Mouse (Mus musculus): ENCODE data around the gene Nlrp6. TPM values are rescaled to one million over a fixed set of nuclear protein-coding genes. Genes with fewer than 3 reads are reported as not detected.
A peak's percentile ranks its signal among the peaks of the same experiment; 100 is the strongest.

Nlrp6 gene
- total and polyA plus RNA-seq, 2 experiments from 2014 or later = 0.08 TPM; not detected in 1

DNA sequence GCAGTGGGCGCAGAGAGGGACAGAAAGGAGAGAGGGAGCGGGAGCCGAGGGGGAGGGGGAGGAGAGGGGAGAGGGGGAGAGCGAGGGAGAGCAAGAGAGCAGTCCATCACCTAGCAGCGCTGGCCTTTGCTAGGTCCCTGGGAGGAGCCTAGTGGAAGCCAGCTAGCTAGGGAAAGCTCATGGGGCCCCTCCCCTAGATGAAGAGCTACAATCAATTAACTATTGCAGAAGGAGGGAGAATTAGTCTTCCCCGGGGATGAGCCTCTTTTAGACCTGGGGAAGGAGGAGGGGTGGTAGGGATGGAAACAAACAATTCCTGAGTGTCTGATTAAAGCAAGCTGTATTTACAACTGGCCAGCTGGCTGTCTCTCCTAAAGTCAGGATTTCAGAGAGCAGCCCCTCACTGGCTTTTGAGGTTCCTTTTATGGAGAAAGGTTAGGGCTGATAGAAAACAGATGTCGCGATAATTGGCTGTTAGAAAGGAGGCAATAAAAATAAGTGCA is 19.0 kb downstream of the Nlrp6 start:
- Histone ChIP-seq H3K9me3 (replicated peaks; ENCODE audit: control insufficient read depth, low read length) (no peaks in the 10 kb centered on the region), H3K4me2 (ENCODE audit: low read depth, low read length) (no peak overlapping the region), H3K9ac (replicated peaks; ENCODE audit: low read depth, low read length) (no peak overlapping the region), H3K36me3 (replicated peaks; ENCODE audit: control insufficient read depth, insufficient read depth, low read length) (no peaks in the 10 kb centered on the region), H3K4me3 (ENCODE audit: low read depth, low read length) (no peak overlapping the region), H3K27ac (ENCODE audit: low read depth) (no peak overlapping the region), H3K4me1 (ENCODE audit: control insufficient read depth, insufficient read depth) (peaks cover 7% of the 10 kb centered on the region; the same call in 1 of the 2 replicates), H3K27me3 (ENCODE audit: control insufficient read depth, insufficient read depth, low read length) (no peaks in the 10 kb centered on the region)
- DNase-seq (ENCODE audit: low spot score) = no peak
- TF ChIP-seq EP300 (IDR thresholded peaks at IDR 0.05; ENCODE audit: low read depth) (no peak), CTCF (IDR thresholded peaks at IDR 0.05; ENCODE audit: low read depth) (no peak)
- WGBS = 15% methylated on average over 8 of the region's 8 CpGs
- ATAC-seq (ENCODE audit: insufficient read depth, low read depth) = no peak

GRCm38 (mm10) chr7:140941222-140942051 is 20.7 kb downstream of the Nlrp6 start, which contains the start of gene Pgghg:
Gene Pgghg, plus strand, starts transcription at chr7:140941391.
- Histone ChIP-seq H3K9me3 (replicated peaks; ENCODE audit: control insufficient read depth, low read length) (no peaks in the 10 kb centered on the region), H3K4me3 (ENCODE audit: low read depth, low read length) (peak within 1 kb of the TSS; percentile 56), H3K4me2 (ENCODE audit: low read depth, low read length) (peak within 1 kb of the TSS; percentile 64), H3K27me3 (ENCODE audit: control insufficient read depth, insufficient read depth, low read length) (no peaks in the 10 kb centered on the region), H3K27ac (ENCODE audit: low read depth) (peak within 1 kb of the TSS; percentile 88), H3K36me3 (replicated peaks; ENCODE audit: control insufficient read depth, insufficient read depth, low read length) (0 out of 2 replicates have a peak, but pooled peaks cover 11% of the 10 kb centered on the region), H3K9ac (replicated peaks; ENCODE audit: low read depth, low read length) (peak within 1 kb of the TSS; percentile 60), H3K4me1 (ENCODE audit: control insufficient read depth, insufficient read depth) (peaks cover 9% of the 10 kb centered on the region; the same call in 1 of the 2 replicates)
- WGBS = 3% methylated on average over 33 of the region's 33 CpGs
- peak; percentile 92 for DNase-seq (ENCODE audit: low spot score)
- peak; percentile 92 for ATAC-seq (ENCODE audit: insufficient read depth, low read depth)
- TF ChIP-seq EP300 (IDR thresholded peaks at IDR 0.05; ENCODE audit: low read depth) (no peak), CTCF (IDR thresholded peaks at IDR 0.05; ENCODE audit: low read depth) (peak; percentile 82)

DNA sequence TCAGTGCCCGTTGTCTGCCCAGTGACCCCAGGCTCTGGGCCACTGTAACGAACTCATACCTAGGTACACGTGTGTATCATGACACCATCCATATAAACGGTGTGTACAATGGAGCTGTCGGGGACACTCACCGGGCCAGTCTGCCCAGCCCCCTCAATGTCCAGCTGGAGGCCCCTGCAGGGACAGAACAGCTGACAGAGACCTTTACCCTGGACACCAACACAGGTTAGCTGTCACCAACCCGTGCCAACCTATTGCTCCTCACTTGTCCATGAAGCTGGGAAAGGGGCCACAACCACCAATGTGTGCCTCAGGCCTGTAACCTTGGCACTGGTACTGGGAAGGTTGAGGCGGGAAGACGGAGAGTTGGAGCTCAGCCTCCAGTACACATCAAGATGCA is 21.6 kb downstream of the Nlrp6 start:
- 0 out of 2 replicates have a peak, but pooled peaks cover 11% of the 10 kb centered on the region for H3K36me3 ChIP-seq (replicated peaks; ENCODE audit: control insufficient read depth, insufficient read depth, low read length)
- H3K9ac ChIP-seq (replicated peaks; ENCODE audit: low read depth, low read length) = peak overlapping the region; percentile 60
- ATAC-seq (ENCODE audit: insufficient read depth, low read depth) (no peak), DNase-seq (ENCODE audit: low spot score) (no peak)
- H3K27ac ChIP-seq (ENCODE audit: low read depth) = peak overlapping the region; percentile 88
- H3K4me1 ChIP-seq (ENCODE audit: control insufficient read depth, insufficient read depth) = peaks cover 15% of the 10 kb centered on the region; the same call in 1 of the 2 replicates
- H3K4me2 ChIP-seq (ENCODE audit: low read depth, low read length) = peak overlapping the region; percentile 64
- H3K9me3 ChIP-seq (replicated peaks; ENCODE audit: control insufficient read depth, low read length) = no peaks in the 10 kb centered on the region
- TF ChIP-seq CTCF (IDR thresholded peaks at IDR 0.05; ENCODE audit: low read depth) = no peak
- no peak for TF ChIP-seq EP300 (IDR thresholded peaks at IDR 0.05; ENCODE audit: low read depth)
- 64% methylated on average over 9 of the region's 9 CpGs for WGBS
- peak overlapping the region; percentile 56 for H3K4me3 ChIP-seq (ENCODE audit: low read depth, low read length)
- no peaks in the 10 kb centered on the region for H3K27me3 ChIP-seq (ENCODE audit: control insufficient read depth, insufficient read depth, low read length)

DNA sequence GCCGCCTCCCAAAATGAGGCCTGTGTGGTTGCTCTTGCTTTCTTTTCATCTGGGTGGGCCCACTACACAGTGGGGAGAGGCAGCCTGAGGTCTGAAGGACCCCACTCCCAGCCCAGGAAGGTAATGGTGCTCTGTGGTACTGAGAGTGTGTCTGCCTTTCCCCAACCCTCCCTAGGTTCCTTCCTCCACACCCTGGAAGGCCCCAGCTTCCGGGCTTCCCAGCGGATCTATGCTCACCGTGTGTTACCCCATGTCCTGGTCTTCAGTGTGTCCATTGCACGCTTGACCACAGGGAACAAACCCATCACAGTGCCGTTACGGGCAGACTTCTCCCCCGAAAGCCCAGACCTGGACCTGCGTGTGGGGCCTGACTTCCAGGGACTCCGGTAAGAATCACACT is 22.1 kb downstream of the Nlrp6 start:
- 84% methylated on average over 10 of the region's 10 CpGs for WGBS
- no peak overlapping the region for H3K4me3 ChIP-seq (ENCODE audit: low read depth, low read length)
- peak overlapping the region; percentile 88 for H3K27ac ChIP-seq (ENCODE audit: low read depth)
- peaks cover 17% of the 10 kb centered on the region; the same call in 1 of the 2 replicates for H3K4me1 ChIP-seq (ENCODE audit: control insufficient read depth, insufficient read depth)
- H3K4me2 ChIP-seq (ENCODE audit: low read depth, low read length) = no peak overlapping the region
- 0 out of 2 replicates have a peak, but pooled peaks cover 11% of the 10 kb centered on the region for H3K36me3 ChIP-seq (replicated peaks; ENCODE audit: control insufficient read depth, insufficient read depth, low read length)
- H3K27me3 ChIP-seq (ENCODE audit: control insufficient read depth, insufficient read depth, low read length) = no peaks in the 10 kb centered on the region
- H3K9me3 ChIP-seq (replicated peaks; ENCODE audit: control insufficient read depth, low read length) = no peaks in the 10 kb centered on the region
- ATAC-seq (ENCODE audit: insufficient read depth, low read depth) (no peak), DNase-seq (ENCODE audit: low spot score) (no peak)
- H3K9ac ChIP-seq (replicated peaks; ENCODE audit: low read depth, low read length) = no peak overlapping the region
- no peak for TF ChIP-seq EP300 (IDR thresholded peaks at IDR 0.05; ENCODE audit: low read depth)

GRCm38 (mm10) chr7:140943356-140943755 is 22.7 kb downstream of the Nlrp6 start:
- 80% methylated on average over 4 of the region's 4 CpGs for WGBS
- no peak overlapping the region for H3K27ac ChIP-seq (ENCODE audit: low read depth)
- DNase-seq (ENCODE audit: low spot score) (no peak), ATAC-seq (ENCODE audit: insufficient read depth, low read depth) (no peak)
- no peaks in the 10 kb centered on the region for H3K27me3 ChIP-seq (ENCODE audit: control insufficient read depth, insufficient read depth, low read length)
- TF ChIP-seq EP300 (IDR thresholded peaks at IDR 0.05; ENCODE audit: low read depth) (no peak), CTCF (IDR thresholded peaks at IDR 0.05; ENCODE audit: low read depth) (no peak)
- H3K9ac ChIP-seq (replicated peaks; ENCODE audit: low read depth, low read length) = no peak overlapping the region
- no peaks in the 10 kb centered on the region for H3K9me3 ChIP-seq (replicated peaks; ENCODE audit: control insufficient read depth, low read length)
- peaks cover 23% of the 10 kb centered on the region; the same call in 1 of the 2 replicates for H3K4me1 ChIP-seq (ENCODE audit: control insufficient read depth, insufficient read depth)
- no peak overlapping the region for H3K4me3 ChIP-seq (ENCODE audit: low read depth, low read length)
- H3K36me3 ChIP-seq (replicated peaks; ENCODE audit: control insufficient read depth, insufficient read depth, low read length) = 0 out of 2 replicates have a peak, but pooled peaks cover 11% of the 10 kb centered on the region
- no peak overlapping the region for H3K4me2 ChIP-seq (ENCODE audit: low read depth, low read length)
